Mouse (Mus musculus): ENCODE data around the gene Mef2b.
A peak's percentile ranks its signal among the peaks of the same experiment; 100 is the strongest.

Gene Mef2b

DNA sequence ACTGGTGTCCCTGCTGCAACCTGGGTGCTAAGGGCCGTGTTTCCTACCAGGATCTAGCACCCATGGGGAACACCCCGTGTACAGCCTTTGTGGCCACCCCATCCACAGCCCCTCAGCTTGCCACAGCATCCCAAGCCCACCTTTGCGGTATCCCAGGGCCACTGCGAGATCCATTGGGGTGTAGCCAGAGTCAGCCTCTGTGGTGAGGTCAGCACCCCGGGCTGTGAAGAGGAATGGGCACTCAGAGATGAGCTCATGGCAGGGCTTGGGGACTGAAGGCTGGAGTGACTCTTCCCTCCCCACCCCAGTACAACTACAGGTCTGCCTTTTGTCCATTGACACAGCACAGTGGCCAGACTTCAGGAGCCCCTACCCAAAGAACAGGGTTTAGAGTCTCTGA lies 5.4 kb upstream of the Mef2b start:
- no peak for DNase-seq (ENCODE audit: low read depth)

DNA sequence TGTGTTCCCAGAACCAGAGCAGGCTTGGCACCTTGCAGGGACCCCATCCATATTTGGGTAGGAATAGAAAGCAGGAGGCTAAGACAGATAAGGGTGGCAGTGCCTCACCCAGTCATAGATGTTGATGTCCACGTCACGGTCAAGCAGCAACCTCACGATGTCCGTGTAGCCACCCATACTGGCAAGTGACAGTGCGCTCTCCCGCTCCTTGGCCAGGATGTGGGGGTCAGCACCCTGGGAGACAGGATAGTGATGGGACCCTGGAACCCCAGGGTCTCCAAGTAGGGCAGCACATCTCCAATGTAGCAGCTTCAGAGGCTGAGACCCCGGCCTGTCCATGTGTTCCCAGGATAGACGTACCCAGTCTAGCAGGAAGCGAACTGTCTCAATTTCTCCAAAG lies 4.6 kb upstream of the Mef2b start:
- no peak for DNase-seq (ENCODE audit: low read depth)

DNA sequence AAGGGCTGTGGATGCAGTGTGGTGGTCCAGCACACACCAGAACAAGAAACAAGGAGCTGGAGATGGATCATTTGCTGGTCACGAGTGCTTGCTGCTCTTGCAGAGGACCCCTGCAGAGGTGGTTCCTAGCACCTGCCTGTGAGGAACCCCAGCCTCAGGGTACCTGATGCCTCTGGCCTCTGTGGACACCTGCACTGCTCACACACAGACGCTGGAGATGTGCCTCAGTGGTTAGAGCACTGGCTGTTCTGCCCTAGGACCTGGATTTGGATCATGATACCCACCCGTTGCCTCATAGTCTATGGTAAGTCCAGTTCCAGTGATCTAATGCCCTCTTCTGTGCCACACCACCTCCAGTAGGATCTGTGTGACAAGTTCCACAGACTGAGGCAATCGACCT lies 2.9 kb upstream of the Mef2b start:
- no peak for DNase-seq (ENCODE audit: low read depth)

DNA sequence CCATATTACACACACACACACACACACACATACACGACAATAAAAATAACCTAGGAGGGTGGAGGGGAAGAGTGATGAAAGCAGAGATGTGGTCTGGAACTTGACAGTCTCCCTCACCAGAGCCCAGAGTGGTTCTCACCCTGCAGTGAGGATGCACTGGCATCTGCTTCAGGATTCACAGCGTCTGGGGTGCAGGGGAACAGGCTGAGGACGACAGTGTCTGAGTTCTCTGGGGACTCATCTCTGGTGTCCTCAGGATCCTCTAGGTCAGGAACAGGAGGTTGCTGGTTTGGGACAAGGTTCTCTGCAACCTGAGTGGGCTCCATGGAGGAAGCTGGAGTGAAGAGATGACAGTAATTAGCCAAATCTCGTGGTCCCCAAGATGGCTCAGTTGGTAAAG lies 1.6 kb upstream of the Mef2b start:
- DNase-seq (ENCODE audit: low read depth): no peak

DNA sequence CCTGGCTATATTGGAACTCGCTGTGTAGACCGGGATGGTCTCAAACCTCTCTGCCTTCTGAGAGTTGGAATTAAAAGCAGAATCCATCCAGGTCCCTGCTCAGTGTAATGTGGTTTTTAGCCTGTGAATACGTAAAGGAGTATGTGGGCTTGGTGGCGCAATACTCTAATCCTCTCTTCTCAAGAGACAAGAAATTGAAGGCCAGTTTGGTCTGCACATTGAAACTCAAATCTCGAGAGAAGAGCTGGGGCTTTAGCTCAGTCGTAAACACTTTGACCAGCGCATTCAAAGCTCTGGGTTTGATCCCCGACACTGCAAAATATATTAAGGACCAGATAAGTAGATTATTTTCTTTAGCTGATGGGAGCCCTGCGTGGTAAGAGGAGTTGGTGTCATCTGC lies 470 bp downstream of the Mef2b start:
- DNase-seq (ENCODE audit: low read depth): no peak

DNA sequence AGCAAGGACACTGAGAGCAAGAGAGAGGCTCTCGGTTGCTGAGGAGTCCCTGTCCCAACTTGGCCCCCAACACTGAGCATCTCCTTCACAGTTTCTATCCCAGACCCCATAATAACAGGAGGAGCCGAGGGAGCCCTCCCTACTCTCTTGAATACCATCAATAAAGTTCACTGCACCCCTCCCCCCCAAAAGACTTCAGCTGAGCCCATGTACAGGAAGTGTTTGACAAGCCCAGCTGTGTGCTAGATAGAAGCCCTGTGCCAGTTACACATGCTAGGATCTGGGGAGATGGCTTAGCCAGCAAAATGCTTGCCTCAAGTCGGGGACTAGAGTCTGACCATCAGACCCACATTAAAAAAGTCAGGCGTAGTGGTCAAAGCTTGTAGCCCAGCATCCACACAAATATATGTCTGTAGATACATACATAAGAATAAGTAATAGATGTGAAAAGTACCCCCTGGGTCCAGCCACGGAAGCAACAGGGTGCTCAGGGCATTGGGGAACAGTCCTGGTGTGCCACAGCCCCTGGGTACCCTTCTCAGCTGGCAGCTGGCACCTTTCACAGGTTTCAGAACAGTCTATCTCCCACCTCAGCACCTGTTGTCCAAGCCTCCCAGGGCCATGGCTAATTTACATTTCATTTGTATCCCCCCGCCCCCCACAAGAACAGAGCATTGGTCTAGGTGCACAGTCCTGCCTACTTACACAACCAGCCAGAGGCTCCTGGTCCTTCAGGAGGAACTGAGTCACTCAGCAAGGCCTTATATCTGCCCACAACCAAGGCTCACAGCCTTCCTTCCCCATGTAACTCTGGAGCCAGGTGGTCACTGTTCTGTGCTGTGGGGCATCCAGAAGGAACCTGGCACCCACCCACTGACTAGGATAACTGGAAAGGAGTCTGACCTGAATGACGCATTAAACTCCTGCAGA lies 8.4 kb downstream of the Mef2b start:
- DNase-seq (ENCODE audit: low read depth): no peak

DNA sequence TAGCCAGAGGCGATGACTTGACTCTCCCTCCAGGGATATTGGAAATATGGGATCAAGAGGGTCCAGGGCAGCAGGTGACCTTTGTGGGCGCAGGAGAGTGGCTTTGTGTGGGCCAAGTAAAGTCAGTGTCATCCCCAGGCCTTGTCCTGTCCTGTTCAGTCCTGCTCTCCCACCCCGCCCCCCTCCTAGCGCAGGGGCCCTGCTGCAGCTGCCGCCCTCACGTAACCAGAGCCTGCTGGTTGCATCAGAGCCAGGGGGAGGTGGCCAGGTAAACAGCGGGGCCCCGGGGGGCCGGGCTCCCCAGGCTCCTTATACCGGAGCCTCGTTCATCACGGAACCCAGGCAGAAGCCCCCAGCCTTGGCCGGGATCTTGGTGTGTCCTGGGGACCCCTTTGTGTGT lies 10.6 kb downstream of the Mef2b start:
- no peak for DNase-seq (ENCODE audit: low read depth)

DNA sequence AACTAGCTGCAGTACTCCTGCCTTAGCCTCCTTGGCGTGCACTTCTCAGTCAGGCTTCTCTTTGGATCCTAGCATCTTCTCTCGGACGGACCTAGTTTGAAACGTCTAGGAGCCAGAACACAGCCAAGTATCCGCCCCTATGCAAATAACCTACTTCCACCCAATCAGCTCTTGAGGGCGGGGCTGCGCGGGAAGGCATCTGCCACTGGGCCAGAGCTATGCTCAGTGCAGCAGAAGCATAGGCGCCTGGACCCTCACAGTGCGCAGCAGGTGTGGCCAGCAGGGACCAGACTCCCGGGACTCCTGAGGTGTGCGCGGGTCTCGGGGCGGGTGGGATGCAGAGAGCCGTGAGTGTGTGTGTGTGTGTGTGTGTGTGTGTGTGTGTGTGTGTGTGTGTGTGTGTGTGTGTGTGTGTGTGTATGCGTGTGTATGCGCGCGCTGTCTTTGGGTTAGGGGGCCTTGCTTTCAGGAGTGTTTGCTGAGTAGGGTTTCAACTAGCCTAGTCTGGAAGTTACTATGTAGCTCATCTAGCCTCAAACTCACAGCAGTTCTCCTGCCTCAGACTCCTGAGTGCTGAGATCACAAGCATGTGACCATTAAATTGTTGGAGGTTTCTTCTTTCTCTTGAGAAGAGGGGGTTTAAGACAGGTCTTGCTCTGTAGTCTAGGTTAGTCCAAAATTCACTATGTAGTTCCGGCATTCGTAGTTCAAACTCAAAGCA lies 13.2 kb downstream of the Mef2b start:
- peak; percentile 87 for DNase-seq (ENCODE audit: low read depth)

DNA sequence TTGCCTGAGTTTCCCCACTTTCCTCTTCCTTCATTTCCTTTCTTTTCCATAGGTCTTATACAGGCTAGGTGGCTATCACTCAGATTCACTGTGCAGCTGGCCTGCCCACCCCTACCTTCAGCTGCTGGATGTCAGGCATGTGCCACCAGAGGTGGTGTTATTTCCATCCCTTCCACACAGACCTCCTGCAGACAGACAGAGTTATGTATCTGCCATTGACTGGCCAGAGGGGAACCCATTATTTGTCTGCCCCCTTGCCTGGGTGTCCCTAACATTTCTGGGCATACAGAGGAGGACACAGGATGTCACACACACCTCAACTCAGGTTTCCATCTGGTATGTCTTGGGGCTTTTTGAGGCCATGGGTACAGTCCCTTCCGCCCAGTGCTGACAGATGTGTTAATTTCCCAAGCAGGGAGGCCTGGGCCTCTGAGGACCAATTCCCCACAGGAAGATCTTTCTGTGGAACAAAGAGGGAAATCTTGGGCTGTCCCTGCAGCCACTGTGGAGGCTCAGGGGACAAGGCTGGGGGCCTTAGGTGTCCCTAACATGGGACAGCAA lies 17.8 kb downstream of the Mef2b start:
- no peak for DNase-seq (ENCODE audit: low read depth)

DNA sequence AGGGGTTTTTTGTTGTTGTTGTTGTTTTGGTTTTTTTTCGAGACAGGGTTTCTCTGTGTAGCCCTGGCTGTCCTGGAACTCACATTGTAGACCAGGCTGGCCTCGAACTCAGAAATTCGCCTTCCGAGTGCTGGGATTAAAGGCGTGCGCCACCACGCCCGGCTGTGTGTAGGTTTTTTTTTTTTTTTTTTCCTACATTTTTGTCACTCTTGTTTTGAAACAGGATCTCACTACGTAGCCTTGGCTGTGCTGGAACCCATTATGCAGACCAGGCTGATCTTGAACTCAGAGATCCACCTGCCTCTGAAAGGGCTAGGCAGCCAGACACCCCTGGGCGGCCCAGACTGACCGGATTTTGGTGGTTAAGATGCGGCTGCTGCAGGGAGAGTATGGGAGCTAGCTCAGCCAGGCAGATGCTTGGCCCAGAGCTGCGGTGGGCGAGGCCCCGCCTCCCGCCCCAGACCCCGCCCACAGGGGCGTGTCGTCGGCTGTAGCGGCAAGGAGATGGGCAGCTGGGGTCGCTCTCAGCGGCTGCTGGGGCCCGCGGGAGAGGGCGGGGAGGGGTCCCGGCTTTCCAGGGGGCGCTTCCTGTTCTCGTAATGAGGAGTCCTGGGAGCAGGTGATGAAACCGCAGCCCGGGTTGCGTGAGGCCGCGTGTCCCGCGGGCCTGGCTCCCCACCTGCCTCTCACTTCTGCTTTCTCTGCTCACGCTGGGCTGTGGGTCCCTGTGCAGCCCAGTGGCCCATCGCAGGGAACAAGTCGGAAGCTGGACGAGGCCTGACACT lies 18.8 kb downstream of the Mef2b start:
- DNase-seq (ENCODE audit: low read depth): peak; percentile 88

DNA sequence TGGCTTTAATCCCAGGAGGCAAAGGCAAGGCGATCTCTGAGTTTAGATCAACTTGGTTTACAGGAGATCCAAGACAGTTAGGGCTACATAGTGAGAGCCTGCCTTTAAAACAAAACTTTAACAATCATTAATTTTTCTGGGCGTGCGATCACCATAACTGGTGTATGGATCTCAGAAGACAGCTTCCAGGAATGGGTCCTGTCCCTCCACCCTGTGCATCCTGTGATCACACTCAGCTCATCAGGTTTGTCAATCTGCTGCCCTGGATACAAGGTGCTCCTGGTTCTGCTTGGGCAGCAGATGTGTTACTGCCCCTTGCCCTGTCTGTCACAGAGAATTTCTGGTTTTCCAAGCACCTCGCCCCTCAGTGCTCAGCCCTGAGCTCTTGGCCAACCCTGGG lies 19.7 kb downstream of the Mef2b start:
- DNase-seq (ENCODE audit: low read depth): no peak

DNA sequence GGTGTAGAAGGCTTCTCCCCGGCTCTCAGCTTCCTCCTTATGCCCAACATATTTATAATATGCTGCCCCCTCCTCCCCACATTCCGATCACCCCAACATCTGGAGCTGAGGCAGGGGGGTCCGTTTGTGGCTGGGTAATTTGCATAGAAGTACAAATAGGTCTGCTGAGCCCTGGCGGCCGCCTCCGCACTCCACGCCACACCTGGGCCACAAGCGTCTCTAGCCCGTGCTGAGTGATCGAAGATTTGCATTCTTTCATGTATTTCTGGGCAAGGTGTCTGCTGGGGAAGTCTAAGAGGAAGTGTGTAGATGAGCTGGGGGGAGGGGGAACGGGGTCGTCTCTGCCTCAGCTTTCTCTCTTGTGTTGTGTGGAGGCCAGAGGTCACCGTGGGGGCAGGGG lies 20.5 kb downstream of the Mef2b start:
- DNase-seq (ENCODE audit: low read depth): peak; percentile 51

DNA sequence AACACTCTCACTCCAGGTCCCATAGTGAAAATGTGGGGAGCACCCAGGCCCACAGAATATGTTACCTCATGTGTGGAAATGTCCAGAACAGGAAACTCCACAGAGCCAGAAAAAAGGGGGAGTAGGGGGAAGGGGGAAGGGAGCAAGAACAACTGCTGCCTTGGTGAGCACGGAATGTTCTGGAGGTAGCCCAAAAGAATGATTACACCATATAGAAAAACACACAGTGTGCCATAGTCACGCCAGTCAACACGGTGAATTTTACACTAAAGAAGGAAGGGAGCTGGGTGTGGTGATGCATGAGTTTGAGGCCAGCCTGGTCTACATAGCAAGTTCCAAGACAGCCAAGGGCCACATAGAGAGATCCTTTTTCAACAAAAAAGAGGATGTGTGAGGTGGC lies 23.8 kb downstream of the Mef2b start:
- no peak for DNase-seq (ENCODE audit: low read depth)

DNA sequence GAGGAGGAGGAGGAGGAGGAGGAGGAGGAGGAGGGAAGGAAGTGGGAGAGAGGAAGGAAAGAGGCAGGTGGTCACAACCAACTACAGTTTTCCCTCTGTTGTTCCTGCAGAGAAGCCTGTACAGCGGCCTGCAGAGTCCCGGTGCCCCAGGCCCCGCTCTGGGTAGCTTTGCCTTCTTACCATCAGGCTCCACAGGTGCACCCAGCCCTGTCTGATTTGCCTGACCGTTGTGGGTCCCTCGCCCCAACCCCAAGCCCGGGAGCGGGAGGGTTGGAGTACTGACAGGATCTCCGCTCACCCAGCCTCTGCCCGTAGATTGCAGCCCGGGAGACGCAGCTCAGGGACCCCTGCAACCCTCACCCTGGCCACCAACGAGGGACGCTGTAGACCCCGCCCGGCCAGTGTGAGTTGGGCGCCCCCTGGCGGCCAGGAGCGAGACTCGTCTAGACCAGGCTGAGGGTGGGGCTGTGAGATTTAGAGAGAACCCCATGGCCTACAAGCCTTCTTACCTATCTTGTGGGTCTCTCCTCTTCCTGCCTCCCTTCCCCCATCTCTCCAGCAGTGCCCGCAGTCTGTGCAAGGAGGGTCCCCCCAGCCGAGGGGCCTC lies 27.1 kb downstream of the Mef2b start:
- peak; percentile 88 for DNase-seq (ENCODE audit: low read depth)

DNA sequence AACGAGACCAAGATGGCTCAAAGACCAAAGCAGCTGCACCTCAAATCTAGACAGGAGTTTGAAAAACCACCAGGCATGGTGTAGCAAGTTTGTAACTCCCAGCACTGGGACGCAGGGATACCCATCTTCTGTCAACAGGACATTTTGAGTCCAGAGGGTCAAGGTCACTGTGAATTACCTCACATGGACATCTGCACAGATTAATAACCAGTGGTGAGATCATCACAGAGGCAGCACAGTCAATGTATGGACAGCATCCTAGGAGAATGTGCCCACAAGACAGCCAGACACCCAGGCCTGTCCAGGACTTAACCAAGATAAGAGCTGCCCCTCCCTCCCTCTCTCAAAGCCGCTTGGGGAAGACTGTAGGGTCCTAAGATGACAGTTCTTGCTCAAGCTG lies 30.6 kb downstream of the Mef2b start:
- DNase-seq (ENCODE audit: low read depth): no peak

DNA sequence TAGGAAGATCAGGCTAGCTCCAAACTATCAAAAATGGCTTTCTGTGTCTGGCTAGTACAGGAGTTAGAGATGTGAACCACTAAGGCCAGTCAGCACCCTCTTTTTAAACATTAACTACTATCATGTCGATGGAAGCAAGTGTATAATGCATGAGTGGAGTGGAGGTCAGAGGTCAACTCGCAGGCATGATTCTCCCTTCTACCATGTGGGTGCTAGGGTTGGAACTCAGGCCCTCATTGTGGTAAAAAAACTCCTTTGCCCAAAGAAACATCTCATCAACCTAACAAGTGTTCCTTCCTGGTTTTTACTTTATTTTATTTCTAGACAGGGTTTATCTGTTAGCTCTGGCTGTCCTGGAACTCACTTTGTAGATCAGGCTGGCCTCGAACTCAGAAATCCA lies 31.2 kb downstream of the Mef2b start:
- no peak for DNase-seq (ENCODE audit: low read depth)

DNA sequence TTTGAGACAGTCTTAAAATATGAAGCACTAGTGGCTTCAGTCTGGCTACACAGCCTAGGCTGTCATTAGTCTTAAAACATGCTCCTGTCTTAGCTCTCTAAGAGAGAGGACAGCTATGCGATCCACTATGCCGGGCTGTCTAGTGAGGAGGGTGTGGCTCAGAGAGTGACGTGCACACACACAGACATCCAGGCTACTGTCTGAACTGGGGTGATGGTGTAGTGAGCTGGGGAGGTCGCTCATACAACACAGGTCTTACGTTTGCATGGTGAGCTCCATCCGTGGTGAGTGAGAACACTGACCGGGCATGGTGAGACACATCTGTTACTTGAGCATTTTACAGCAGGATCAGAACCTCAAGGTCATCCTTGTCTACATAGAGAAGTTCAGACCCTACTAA lies 31.7 kb downstream of the Mef2b start:
- no peak for DNase-seq (ENCODE audit: low read depth)

DNA sequence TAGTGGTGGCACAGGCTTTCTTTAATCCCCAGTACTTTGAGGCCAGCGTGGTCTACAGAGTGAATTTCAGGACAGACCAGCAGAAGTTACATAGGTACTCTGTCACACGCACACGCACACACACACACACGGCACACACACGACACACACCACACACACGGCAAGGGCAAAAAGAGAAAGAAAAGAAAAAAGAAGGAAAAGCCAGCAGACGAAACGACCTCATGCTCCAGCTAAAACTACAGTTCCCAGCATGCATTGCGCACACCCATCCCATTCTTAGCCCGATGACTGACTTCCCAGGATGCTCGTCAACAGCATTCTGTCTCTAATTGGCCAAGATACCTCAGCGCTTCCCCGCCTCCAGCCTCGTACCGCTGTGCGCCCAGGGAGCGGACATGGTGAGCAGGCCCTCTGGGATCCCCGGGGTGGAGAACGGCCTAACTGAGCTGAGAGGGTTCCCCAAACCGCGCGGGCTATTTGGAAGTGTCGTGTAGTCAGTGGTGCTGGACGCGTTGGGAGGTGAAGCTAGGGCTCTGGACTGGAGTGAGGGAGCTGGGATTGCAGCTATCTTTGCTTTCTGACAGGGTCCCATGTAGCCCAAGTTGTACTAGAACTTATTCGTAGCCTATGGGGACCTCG lies 32.7 kb downstream of the Mef2b start, which contains the start of gene Tmem161a:
Gene Tmem161a (plus strand): TSS at position 314 of the 639 bp plus-strand sequence.
- peak; percentile 96 for DNase-seq (ENCODE audit: low read depth)

DNA sequence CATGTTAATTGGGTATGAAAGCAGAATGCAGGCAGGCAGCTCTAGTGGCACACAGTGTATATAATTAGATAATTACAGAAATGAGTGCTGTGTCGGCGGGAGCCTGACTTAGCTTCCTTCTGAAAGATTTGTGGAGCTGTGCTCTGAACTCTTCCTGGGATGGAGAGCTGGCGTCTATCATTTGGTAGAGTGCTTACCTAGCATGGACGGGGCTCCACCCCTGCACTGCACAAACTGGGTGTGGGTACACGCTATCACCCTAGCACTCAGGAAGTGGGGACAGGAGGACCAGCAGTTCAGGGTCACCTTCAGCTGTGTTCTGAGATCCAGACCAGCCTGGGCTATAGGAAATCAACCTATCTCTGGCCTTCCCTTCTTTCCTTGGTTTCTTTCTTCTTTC lies 33.8 kb downstream of the Mef2b start:
- DNase-seq (ENCODE audit: low read depth): no peak

DNA sequence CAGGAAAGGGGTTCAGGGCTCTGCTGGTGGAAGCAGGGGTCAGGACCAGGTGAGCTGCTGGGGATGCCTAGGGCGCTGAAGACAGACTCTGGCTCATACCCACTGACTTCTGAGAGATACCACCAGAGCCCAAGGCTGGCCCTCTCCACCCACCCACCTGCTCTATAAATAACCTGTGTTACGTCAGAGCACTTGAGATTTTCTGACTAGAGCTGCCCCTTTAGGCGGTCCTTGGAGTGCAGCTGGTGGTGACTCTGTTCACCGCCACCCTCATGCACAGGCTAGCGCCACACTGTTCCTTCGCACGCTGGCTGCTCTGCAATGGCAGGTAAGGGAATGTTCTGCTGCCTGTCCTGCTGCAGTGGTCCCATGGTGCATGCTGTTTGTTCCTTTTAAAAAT lies 34.6 kb downstream of the Mef2b start:
- no peak for DNase-seq (ENCODE audit: low read depth)

DNA sequence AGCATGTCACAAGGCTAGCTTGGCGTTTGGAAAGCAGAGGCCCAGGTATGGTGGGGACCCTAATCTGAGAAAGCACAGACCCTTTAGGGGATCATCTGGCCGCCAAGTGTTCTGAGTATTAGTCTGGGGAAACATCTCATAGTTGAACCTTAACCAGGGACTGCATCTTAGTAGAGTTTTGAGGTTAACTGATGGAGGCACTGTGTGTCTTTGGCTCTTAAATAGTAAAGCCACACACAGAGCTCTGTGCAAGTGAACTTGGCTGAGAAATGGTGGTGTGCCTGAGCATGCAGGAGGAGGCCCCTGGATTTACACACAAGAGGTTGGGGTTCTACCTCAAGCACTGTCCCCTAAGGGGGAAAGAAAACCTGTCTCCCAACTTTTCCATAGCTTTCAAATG lies 38.7 kb downstream of the Mef2b start:
- DNase-seq (ENCODE audit: low read depth): no peak

Data from induced T-regulatory cell, adult 2 months (primary cell).